In the genomic region with DNA sequence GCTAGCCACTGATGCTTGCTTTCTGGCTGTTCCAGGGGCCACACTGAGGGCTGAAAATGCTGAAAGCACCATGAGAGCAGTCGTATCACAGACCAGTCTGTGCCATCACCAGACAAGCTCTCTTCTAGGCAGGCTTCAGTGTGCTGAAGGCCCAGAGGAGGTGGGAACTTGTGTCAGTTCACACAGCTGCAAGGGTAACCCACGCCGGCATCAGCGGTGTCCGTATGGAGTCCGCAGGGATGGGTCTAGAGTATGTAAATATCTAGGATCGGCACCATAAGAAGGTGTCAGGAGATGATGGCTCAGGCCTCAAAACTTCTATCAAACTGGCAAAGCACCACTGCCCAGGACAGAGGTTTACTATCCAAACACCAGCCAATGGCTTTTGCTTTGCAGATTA, we compare ENCODE assay signal across 10 mouse cellular contexts.
DNase-seq lines count a peak whose midpoint lies in the region; ATAC-seq lines count a peak whose summit lies in the region.
"Had no signal": no experiment of that assay in that cellular context is flagged by ENCODE, and none has a peak within 500 bp of the region (broad histone marks: within the 10 kb centered on the region; RNA-seq: fewer than 3 reads in every experiment).

No protein-coding gene starts in this region.

- H3K27me3 ChIP-seq in heart, embryonic 16.5 days (ENCODE audit: control insufficient read depth, insufficient read depth, low read length): no peaks in the 10 kb centered on the region
- H3K27me3 ChIP-seq in lung, embryonic 16.5 days (ENCODE audit: control insufficient read depth, insufficient read depth, low read depth, low read length): no peaks in the 10 kb centered on the region
- H3K27me3 ChIP-seq in forebrain, embryonic 12.5 days: no peaks in the 10 kb centered on the region
- H3K27me3 ChIP-seq in stomach, embryonic 16.5 days (ENCODE audit: control insufficient read depth, insufficient read depth, low read length): no peaks in the 10 kb centered on the region
- H3K27me3 ChIP-seq: midbrain, embryonic 12.5 days had no signal

- H3K36me3 ChIP-seq in heart, embryonic 16.5 days (ENCODE audit: control insufficient read depth, insufficient read depth): no peaks in the 10 kb centered on the region
- H3K36me3 ChIP-seq in lung, embryonic 16.5 days (ENCODE audit: control insufficient read depth, insufficient read depth, low read length): no peaks in the 10 kb centered on the region
- no peaks in the 10 kb centered on the region for H3K36me3 ChIP-seq in forebrain, embryonic 12.5 days (replicated peaks)
- H3K36me3 ChIP-seq in stomach, embryonic 16.5 days (ENCODE audit: control insufficient read depth, insufficient read depth, low read length): no peaks in the 10 kb centered on the region
- H3K36me3 ChIP-seq: midbrain, embryonic 12.5 days had no signal

- 71% methylated on average over 7 of the region's 7 CpGs for WGBS in heart, embryonic 16.5 days
- WGBS in lung, embryonic 16.5 days: 53% methylated on average over 7 of the region's 7 CpGs
- 95% methylated on average over 7 of the region's 7 CpGs for WGBS in forebrain, embryonic 12.5 days
- 79% methylated on average over 7 of the region's 7 CpGs for WGBS in stomach, embryonic 16.5 days

- H3K4me3 ChIP-seq in heart, embryonic 16.5 days (ENCODE audit: low read length): no peak overlapping the region
- no peak overlapping the region for H3K4me3 ChIP-seq in lung, embryonic 16.5 days (ENCODE audit: low read length)
- H3K4me3 ChIP-seq in forebrain, embryonic 12.5 days (replicated peaks): no peak overlapping the region
- no peak overlapping the region for H3K4me3 ChIP-seq in stomach, embryonic 16.5 days (replicated peaks; ENCODE audit: low read length)
- H3K4me3 ChIP-seq: heart, adult 2 months; midbrain, embryonic 12.5 days had no signal

- no peaks in the 10 kb centered on the region for H3K9me3 ChIP-seq in heart, embryonic 16.5 days (replicated peaks; ENCODE audit: control insufficient read depth, low read length)
- no peaks in the 10 kb centered on the region for H3K9me3 ChIP-seq in lung, embryonic 16.5 days (ENCODE audit: control insufficient read depth, low read length)
- H3K9me3 ChIP-seq in forebrain, embryonic 12.5 days: no peaks in the 10 kb centered on the region
- no peaks in the 10 kb centered on the region for H3K9me3 ChIP-seq in stomach, embryonic 16.5 days (replicated peaks; ENCODE audit: control insufficient read depth, low read length)
- H3K9me3 ChIP-seq: midbrain, embryonic 12.5 days had no signal

- peak overlapping the region; percentile 15 for H3K9ac ChIP-seq in heart, embryonic 16.5 days (ENCODE audit: low read length)
- no peak overlapping the region for H3K9ac ChIP-seq in lung, embryonic 16.5 days (ENCODE audit: low read length)
- no peak overlapping the region for H3K9ac ChIP-seq in forebrain, embryonic 12.5 days
- no peak overlapping the region for H3K9ac ChIP-seq in stomach, embryonic 16.5 days (ENCODE audit: low read length)
- H3K9ac ChIP-seq: midbrain, embryonic 12.5 days had no signal

- peak overlapping the region; percentile 54 for H3K27ac ChIP-seq in heart, embryonic 16.5 days (ENCODE audit: low read length)
- H3K27ac ChIP-seq in lung, embryonic 16.5 days (ENCODE audit: low read length): peak overlapping the region; percentile 68
- peak overlapping the region; percentile 42 for H3K27ac ChIP-seq in forebrain, embryonic 12.5 days
- peak overlapping the region; percentile 85; the same call in 1 of the 2 replicates for H3K27ac ChIP-seq in stomach, embryonic 16.5 days (ENCODE audit: low read length)
- H3K27ac ChIP-seq: heart, adult 2 months; midbrain, embryonic 12.5 days had no signal

- no peak for DNase-seq in heart, adult 9 months (ENCODE audit: low spot score in 2 of 2)
- no peak for DNase-seq in lung, postnatal 10 days
- DNase-seq in spleen, adult 12 weeks (ENCODE audit: low spot score): no peak
- DNase-seq: cerebellum, adult 11 months had no signal

- H3K4me1 ChIP-seq in heart, embryonic 16.5 days (ENCODE audit: control insufficient read depth, insufficient read depth, low read length): peaks cover 20% of the 10 kb centered on the region
- H3K4me1 ChIP-seq in lung, embryonic 16.5 days (replicated peaks; ENCODE audit: control insufficient read depth, insufficient read depth, low read length): peaks cover 33% of the 10 kb centered on the region
- H3K4me1 ChIP-seq in forebrain, embryonic 12.5 days: peaks cover 39% of the 10 kb centered on the region
- H3K4me1 ChIP-seq in stomach, embryonic 16.5 days (ENCODE audit: control insufficient read depth, insufficient read depth, low read length): peaks cover 7% of the 10 kb centered on the region

- no peak overlapping the region for H3K4me2 ChIP-seq in heart, embryonic 16.5 days (ENCODE audit: low read depth, low read length)
- no peak overlapping the region for H3K4me2 ChIP-seq in lung, embryonic 16.5 days (ENCODE audit: low read depth, low read length)
- H3K4me2 ChIP-seq in forebrain, embryonic 12.5 days: no peak overlapping the region
- H3K4me2 ChIP-seq in stomach, embryonic 16.5 days (ENCODE audit: low read depth, low read length): no peak overlapping the region
- H3K4me2 ChIP-seq: midbrain, embryonic 12.5 days had no signal

- ATAC-seq in heart, embryonic 16.5 days (replicated peaks; ENCODE audit: extremely low read depth, insufficient read depth, low FRiP score): peak; percentile 15
- peak; percentile 29 for ATAC-seq in lung, embryonic 16.5 days (ENCODE audit: low read depth)
- peak; percentile 4; the same call in 1 of the 2 replicates for ATAC-seq in forebrain, embryonic 12.5 days (ENCODE audit: low FRiP score)
- ATAC-seq in stomach, embryonic 16.5 days (ENCODE audit: insufficient read depth, low FRiP score): no peak
